Mouse (Mus musculus) lung, postnatal 0 days (tissue): ENCODE results near the gene Tanc1.

Experiments
- CTCF ChIP-seq: IDR thresholded peaks from 2 replicates; pipeline ENCODE4 v1.5.1; 2016; ENCODE audit warnings: antibody characterized with exemption, mild to moderate bottlenecking
- EP300 ChIP-seq: IDR thresholded peaks from 2 replicates; pipeline ENCODE4 v1.6.1; 2016; ENCODE audit warnings: antibody characterized with exemption, mild to moderate bottlenecking, control low read depth

GRCm38 (mm10) chr2:59601452-59601851, 10.4 kb upstream of the Tanc1 start:
- TF ChIP-seq CTCF (no peak), EP300 (no peak)
